Mouse (Mus musculus) midbrain, embryonic 10.5 days (tissue): ENCODE measurements around the gene Tob2. TPM values are rescaled to one million over a fixed set of nuclear protein-coding genes. Genes with fewer than 3 reads are reported as not detected.
A peak's percentile ranks its signal among the peaks of the same experiment; 100 is the strongest.

ENCODE experiments used
- DNase-seq: peaks from one replicate; pipeline ENCODE4 v3.0.0-alpha.2; 2017; ENCODE audit warnings: low spot score
- H3K27ac ChIP-seq: fragments of 300-500 bp; sonication (generic); replicated peaks from 2 replicates; pipeline ENCODE4 v1.5.1; 2016; ENCODE audit warnings: mild to moderate bottlenecking
- H3K27me3 ChIP-seq: fragments of 300-500 bp; sonication (generic); 2 replicates; pipeline ENCODE4 v1.6.1; 2016; ENCODE audit warnings: low read depth, mild to moderate bottlenecking; ENCODE audit not compliant: poor library complexity, severe bottlenecking
- H3K36me3 ChIP-seq: fragments of 300-500 bp; sonication (generic); 2 replicates; pipeline ENCODE4 v1.6.1; 2016; ENCODE audit warnings: mild to moderate bottlenecking, moderate library complexity
- H3K4me1 ChIP-seq: fragments of 300-500 bp; sonication (generic); 2 replicates; pipeline ENCODE4 v1.6.1; 2016
- H3K4me3 ChIP-seq: fragments of 300-500 bp; sonication (generic); 2 replicates; pipeline ENCODE4 v1.5.1; 2016; ENCODE audit warnings: mild to moderate bottlenecking, moderate library complexity
- H3K9me3 ChIP-seq: fragments of 300-500 bp; sonication (generic); replicated peaks from 2 replicates; pipeline ENCODE4 v1.6.1; 2016; ENCODE audit warnings: mild to moderate bottlenecking
- WGBS: fragments of 180-500 bp; shearing (Covaris S2); methylation state at CpG from one replicate; pipeline ENCODE4 v1.1.7; 2016; 5-methylcytosine and 5-hydroxymethylcytosine counted together
- polyA plus RNA-seq: library from polyadenylated mRNA; unstranded; fragments of >200 nt; fragmentation: Nextera tagmentation; extraction: Ambion mirVana; gene quantifications from 2 replicates; pipeline ENCODE4 v1.2.1, GENCODE M21; 2016

Gene Tob2
- 17.7 and 19.6 TPM in 2 replicates for polyA plus RNA-seq

- Histone ChIP-seq H3K4me3 (peak within 1 kb of the TSS; percentile 95), H3K27ac (peak within 1 kb of the TSS; percentile 94), H3K9me3 (no peaks in the 10 kb centered on the region), H3K36me3 (peaks cover 16% of the 10 kb centered on the region), H3K4me1 (peaks cover 40% of the 10 kb centered on the region), H3K27me3 (no peaks in the 10 kb centered on the region)
- under 1% methylated on average over 44 of the region's 44 CpGs for WGBS
- peak; percentile 57 for DNase-seq
Observed at GRCm38 (mm10) chr15:81858517-81859329, at the start of gene Tob2. Gene Tob2 (minus strand): TSS chr15:81858796.

DNA sequence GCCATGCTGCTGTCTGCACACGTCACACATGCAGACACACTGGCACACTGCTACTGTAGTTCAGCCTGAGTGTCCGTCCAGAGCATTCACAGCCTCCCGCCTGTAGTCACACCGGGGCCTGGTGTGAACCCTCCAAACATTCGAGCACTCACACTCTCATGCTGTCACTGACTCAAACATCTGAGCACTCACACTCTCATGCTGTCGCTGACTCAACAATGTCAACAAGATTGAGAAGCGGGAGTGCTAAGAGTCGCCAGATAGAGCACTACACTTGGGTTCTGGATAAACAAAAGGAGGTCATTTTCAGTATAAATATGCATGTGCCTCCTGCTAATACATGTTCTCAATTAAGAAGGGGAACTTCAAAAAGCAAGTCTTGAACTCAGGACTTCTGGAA lies 49.4 kb upstream of the Tob2 start:
- DNase-seq: no peak
- no peaks in the 10 kb centered on the region for H3K9me3 ChIP-seq
- no peak overlapping the region for H3K27ac ChIP-seq
- peaks cover 100% of the 10 kb centered on the region for H3K36me3 ChIP-seq
- no peaks in the 10 kb centered on the region for H3K27me3 ChIP-seq
- H3K4me3 ChIP-seq: no peak overlapping the region
- no peaks in the 10 kb centered on the region for H3K4me1 ChIP-seq
- WGBS: 91% methylated on average over 8 of the region's 8 CpGs

DNA sequence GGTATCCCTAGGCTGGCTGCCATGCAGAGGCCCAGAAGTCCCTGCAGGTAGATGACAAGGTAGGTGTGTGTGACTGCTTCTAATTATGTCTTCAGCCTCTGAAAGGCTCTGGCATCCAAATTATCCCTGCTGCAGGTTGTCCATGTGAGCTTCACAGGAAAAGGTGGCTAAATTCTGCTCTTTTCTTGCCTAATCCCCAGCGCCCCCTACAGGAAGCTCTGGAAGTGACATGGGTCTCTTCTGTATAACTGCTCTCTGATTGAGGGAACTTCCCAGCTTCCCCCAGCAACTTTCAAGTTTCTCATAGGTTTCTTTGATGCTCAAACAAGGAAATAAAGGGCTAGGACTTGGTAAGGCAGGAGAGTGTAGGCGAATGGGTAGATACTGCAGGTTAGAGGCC lies 46.3 kb upstream of the Tob2 start:
- 42% methylated on average over 2 of the region's 2 CpGs for WGBS
- Histone ChIP-seq H3K4me1 (no peaks in the 10 kb centered on the region), H3K27me3 (no peaks in the 10 kb centered on the region), H3K27ac (no peak overlapping the region), H3K4me3 (no peak overlapping the region), H3K9me3 (no peaks in the 10 kb centered on the region), H3K36me3 (peaks cover 100% of the 10 kb centered on the region)
- DNase-seq: peak; percentile 62

DNA sequence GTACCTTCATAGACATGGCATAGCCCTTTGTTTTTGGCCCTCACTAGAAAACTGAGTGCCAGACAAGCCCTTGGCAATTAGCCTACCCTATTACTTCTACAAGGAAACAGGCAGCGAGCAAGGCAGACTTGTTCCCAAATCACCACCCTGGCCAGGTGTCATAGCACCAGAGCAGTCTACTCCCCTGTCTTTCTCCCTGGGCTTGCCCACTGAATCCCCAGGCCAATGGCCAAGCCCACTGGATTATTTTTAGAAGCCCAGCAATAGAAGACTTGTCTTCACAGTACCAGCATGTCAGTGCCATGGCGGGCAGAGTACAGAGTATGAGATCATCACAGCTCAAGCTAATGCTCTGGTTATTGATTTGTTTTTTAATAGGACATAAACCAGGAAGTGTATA lies 40.2 kb upstream of the Tob2 start:
- Histone ChIP-seq H3K36me3 (peaks cover 97% of the 10 kb centered on the region), H3K4me1 (no peaks in the 10 kb centered on the region), H3K4me3 (no peak overlapping the region), H3K27me3 (no peaks in the 10 kb centered on the region), H3K9me3 (no peaks in the 10 kb centered on the region), H3K27ac (no peak overlapping the region)
- WGBS: 94% methylated on average over 2 of the region's 2 CpGs
- DNase-seq: no peak

DNA sequence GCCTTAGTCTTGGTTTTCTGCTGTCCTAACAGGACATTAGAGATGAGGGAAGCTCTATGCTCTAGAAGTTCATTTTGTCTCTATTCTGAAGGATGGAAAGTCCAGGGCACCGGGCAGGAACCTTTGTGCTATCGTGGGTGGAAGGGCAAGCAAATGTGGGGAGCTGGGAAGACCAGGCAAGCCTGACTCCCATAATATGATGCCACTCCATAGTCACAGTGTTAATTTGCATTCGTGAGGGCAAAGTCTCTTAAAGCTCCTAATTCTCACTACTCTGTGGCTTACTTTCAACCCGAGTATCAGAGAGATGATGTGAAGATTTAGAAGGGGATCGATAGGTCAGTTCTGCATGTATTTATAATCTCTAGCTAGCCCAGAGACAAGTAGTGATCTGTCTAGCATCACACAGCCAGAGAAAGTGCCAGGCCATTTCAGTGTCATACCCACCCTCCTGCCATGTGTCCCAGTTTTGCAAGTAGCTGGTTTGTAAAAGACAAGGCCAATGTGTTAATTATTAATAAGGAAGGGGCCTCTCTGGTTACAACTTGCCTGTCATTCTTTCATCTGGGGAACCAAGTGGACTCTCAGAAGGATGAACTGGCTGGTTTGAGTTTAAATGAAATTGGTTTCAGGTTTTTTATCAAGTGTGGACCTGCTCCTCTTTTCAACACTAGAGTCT lies 39.1 kb upstream of the Tob2 start:
- Histone ChIP-seq H3K4me3 (no peak overlapping the region), H3K9me3 (no peaks in the 10 kb centered on the region), H3K27me3 (no peaks in the 10 kb centered on the region), H3K27ac (no peak overlapping the region), H3K36me3 (peaks cover 96% of the 10 kb centered on the region), H3K4me1 (no peaks in the 10 kb centered on the region)
- DNase-seq: no peak
- 90% methylated on average over 5 of the region's 5 CpGs for WGBS

GRCm38 (mm10) chr15:81896407-81896806 lies 37.8 kb upstream of the Tob2 start:
- DNase-seq: no peak
- H3K4me3 ChIP-seq: no peak overlapping the region
- no peaks in the 10 kb centered on the region for H3K27me3 ChIP-seq
- peaks cover 95% of the 10 kb centered on the region for H3K36me3 ChIP-seq
- H3K4me1 ChIP-seq: no peaks in the 10 kb centered on the region
- 96% methylated on average over 2 of the region's 2 CpGs for WGBS
- no peaks in the 10 kb centered on the region for H3K9me3 ChIP-seq
- H3K27ac ChIP-seq: no peak overlapping the region

DNA sequence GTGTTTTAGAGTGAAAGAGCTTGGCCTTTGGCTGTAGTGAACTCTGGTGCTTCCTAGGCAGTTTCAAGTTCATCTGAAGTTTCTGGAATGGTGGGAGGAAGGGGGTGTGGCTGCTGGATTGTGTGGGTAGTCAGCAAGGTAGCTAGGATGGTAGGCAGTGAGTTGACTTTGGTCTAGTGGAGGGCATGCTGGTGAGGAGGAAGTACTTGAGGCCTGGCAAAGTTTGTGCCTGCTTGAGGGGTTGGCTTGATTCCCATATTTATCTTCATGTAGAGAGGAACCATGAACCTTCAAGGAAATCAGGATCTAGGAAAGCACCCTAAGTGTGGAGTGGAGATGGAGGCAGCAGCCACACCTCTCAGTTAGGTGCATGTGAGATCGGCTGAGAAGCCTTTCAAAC lies 35.4 kb upstream of the Tob2 start:
- no peak overlapping the region for H3K4me3 ChIP-seq
- DNase-seq: no peak
- no peaks in the 10 kb centered on the region for H3K4me1 ChIP-seq
- H3K27ac ChIP-seq: no peak overlapping the region
- H3K27me3 ChIP-seq: no peaks in the 10 kb centered on the region
- H3K9me3 ChIP-seq: no peaks in the 10 kb centered on the region
- peaks cover 95% of the 10 kb centered on the region for H3K36me3 ChIP-seq
- 93% methylated on average over 1 of the region's 1 CpGs for WGBS

DNA sequence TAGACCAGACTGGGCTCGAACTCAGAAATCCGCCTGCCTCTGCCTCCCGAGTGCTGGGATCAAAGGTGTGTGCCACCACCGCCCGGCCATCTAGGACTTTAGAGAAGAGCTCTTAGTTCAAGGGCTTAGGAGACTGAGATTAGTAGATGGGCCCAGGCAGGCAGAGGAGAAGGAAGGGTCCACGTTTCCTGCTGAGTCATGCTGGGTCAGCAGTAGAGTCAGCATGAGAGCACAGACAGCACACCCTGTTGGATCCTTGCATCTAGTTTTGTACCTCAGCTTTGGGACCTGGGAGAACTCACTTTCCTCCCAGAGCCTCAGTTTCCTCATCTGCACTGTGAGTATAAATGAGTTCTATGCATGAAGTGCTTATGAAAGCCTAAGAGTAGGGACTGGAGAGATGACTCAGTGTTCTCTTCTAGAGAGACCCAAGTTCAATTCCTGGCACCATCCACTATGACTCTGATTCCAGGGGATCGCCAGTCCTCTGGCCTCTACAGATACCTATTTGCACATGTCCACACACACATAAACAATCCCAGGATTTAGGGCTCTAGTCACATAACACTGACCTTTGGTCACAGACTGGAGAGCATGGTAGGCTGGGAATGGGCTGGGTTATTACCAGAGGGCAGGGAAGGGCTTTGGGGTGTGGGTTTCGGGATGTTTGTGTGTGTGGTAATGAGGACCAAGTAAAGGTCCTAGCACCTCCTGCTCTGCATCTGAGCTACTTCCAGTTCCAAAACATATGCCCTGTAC lies 33.4 kb upstream of the Tob2 start:
- Histone ChIP-seq H3K4me3 (no peak overlapping the region), H3K27me3 (no peaks in the 10 kb centered on the region), H3K9me3 (no peaks in the 10 kb centered on the region), H3K27ac (no peak overlapping the region), H3K36me3 (peaks cover 92% of the 10 kb centered on the region), H3K4me1 (no peaks in the 10 kb centered on the region)
- DNase-seq: no peak
- 93% methylated on average over 8 of the region's 8 CpGs for WGBS

DNA sequence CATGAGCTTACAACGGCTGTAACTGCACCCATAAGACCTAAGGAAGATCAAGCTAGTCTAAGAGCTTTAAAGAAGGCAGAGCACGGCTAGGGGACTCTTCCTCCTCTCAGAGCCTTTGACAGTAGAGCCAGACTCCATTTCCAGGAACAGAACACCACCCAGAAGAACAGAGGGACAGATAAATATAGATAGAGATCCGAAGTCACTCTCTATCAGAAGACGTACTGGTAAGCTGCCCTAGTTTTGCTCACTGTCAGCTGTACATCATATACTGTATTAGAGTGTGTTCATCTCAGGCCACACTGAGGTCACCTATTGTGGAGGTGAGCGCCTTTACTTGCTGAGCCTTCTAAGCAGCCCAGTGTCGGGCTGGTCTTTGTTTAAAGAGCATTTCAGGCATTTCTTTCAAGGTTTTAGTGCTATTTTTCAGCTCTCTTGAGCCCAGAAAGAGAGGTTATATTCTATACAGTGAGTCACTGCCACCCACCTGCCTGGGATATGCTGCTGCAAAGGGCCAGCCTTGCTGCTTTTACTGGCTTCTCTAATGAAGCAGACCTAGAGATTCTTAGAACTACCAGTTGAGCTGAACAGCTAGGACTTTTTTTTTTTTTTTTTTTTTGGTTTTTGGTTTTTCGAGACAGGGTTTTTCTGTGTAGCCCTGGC lies 32.7 kb upstream of the Tob2 start:
- Histone ChIP-seq H3K27ac (no peak overlapping the region), H3K27me3 (no peaks in the 10 kb centered on the region), H3K4me3 (no peak overlapping the region), H3K9me3 (no peaks in the 10 kb centered on the region), H3K4me1 (no peaks in the 10 kb centered on the region), H3K36me3 (peaks cover 90% of the 10 kb centered on the region)
- 89% methylated on average over 7 of the region's 7 CpGs for WGBS
- no peak for DNase-seq

- H3K36me3 ChIP-seq: peaks cover 77% of the 10 kb centered on the region
- no peak overlapping the region for H3K27ac ChIP-seq
- no peaks in the 10 kb centered on the region for H3K4me1 ChIP-seq
- no peak overlapping the region for H3K4me3 ChIP-seq
- H3K9me3 ChIP-seq: no peaks in the 10 kb centered on the region
- H3K27me3 ChIP-seq: no peaks in the 10 kb centered on the region
- no peak for DNase-seq
- 96% methylated on average over 7 of the region's 7 CpGs for WGBS
Observed at GRCm38 (mm10) chr15:81889175-81889574, 30.6 kb upstream of the Tob2 start.

GRCm38 (mm10) chr15:81886795-81887550 lies 28.4 kb upstream of the Tob2 start:
- no peaks in the 10 kb centered on the region for H3K9me3 ChIP-seq
- no peaks in the 10 kb centered on the region for H3K4me1 ChIP-seq
- no peak for DNase-seq
- H3K36me3 ChIP-seq: peaks cover 64% of the 10 kb centered on the region
- no peak overlapping the region for H3K27ac ChIP-seq
- 95% methylated on average over 6 of the region's 6 CpGs for WGBS
- no peak overlapping the region for H3K4me3 ChIP-seq
- H3K27me3 ChIP-seq: no peaks in the 10 kb centered on the region

GRCm38 (mm10) chr15:81885418-81885934 lies 26.9 kb upstream of the Tob2 start:
- WGBS: 80% methylated on average over 3 of the region's 3 CpGs
- H3K4me3 ChIP-seq: no peak overlapping the region
- no peaks in the 10 kb centered on the region for H3K9me3 ChIP-seq
- peaks cover 50% of the 10 kb centered on the region for H3K36me3 ChIP-seq
- H3K4me1 ChIP-seq: no peaks in the 10 kb centered on the region
- no peak overlapping the region for H3K27ac ChIP-seq
- no peak for DNase-seq
- no peaks in the 10 kb centered on the region for H3K27me3 ChIP-seq
